Mouse (Mus musculus) limb, embryonic 14.5 days (tissue): ENCODE measurements at regions not wholly inside any gene's neighbourhood (a gene's known extent, or its start where the extent isn't known, plus 50 kb on each side); places are given as distances from the start of the nearest gene placed in this dataset.
A peak's percentile ranks its signal among the peaks of the same experiment; 100 is the strongest.
"Not testable (repeated sequence)": the region's sequence is repeated elsewhere in the genome, so short reads cannot be mapped to it uniquely, and the experiment has no call there.

Source experiments
- ATAC-seq: fragments of 200-750 bp; cut with Nextera tagmentation; 2 replicates; pipeline ENCODE4 v1.8.0; 2017; ENCODE audit warnings: low read depth, moderate number of reproducible peaks, moderate TSS enrichment; ENCODE audit not compliant: low FRiP score
- DNase-seq: peaks from one replicate; pipeline ENCODE4 v3.0.0-alpha.2; 2015; ENCODE audit warnings: low spot score
- H3K27ac ChIP-seq: fragments of 300-500 bp; sonication (generic); replicated peaks from 2 replicates; pipeline ENCODE4 v1.5.1; 2014; ENCODE audit warnings: low read depth, mild to moderate bottlenecking, low read length, moderate library complexity, mixed read lengths
- H3K27me3 ChIP-seq: fragments of 300-500 bp; sonication (generic); 2 replicates; pipeline ENCODE4 v1.6.1; 2014; ENCODE audit warnings: low read length, mixed read lengths; ENCODE audit not compliant: control insufficient read depth, insufficient read depth
- H3K36me3 ChIP-seq: fragments of 300-500 bp; sonication (generic); 2 replicates; pipeline ENCODE4 v1.6.1; 2014; ENCODE audit warnings: mild to moderate bottlenecking, low read length, moderate library complexity, mixed read lengths; ENCODE audit not compliant: control insufficient read depth, insufficient read depth
- H3K4me1 ChIP-seq: fragments of 300-500 bp; sonication (generic); 2 replicates; pipeline ENCODE4 v1.6.1; 2014; ENCODE audit warnings: antibody characterized with exemption, low read length, mixed read lengths; ENCODE audit not compliant: control insufficient read depth, insufficient read depth
- H3K4me2 ChIP-seq: fragments of 300-500 bp; sonication (generic); replicated peaks from 2 replicates; pipeline ENCODE4 v1.6.1; 2014; ENCODE audit warnings: low read depth, mild to moderate bottlenecking, low read length, moderate library complexity; ENCODE audit not compliant: severe bottlenecking
- H3K4me3 ChIP-seq: fragments of 300-500 bp; sonication (generic); replicated peaks from 2 replicates; pipeline ENCODE4 v1.5.1; 2014; ENCODE audit warnings: low read length
- H3K9ac ChIP-seq: fragments of 300-500 bp; sonication (generic); 2 replicates; pipeline ENCODE4 v1.6.1; 2014; ENCODE audit warnings: mild to moderate bottlenecking, low read depth, low read length, moderate library complexity; ENCODE audit not compliant: severe bottlenecking
- H3K9me3 ChIP-seq: fragments of 300-500 bp; sonication (generic); 2 replicates; pipeline ENCODE4 v1.6.1; 2016; ENCODE audit warnings: low read length; ENCODE audit not compliant: control insufficient read depth
- POLR2A ChIP-seq: fragments of 200-500 bp; IDR thresholded peaks from 2 replicates; pipeline ENCODE4 v1.8.0; 2012; ENCODE audit warnings: inconsistent platforms, mild to moderate bottlenecking, moderate library complexity, borderline replicate concordance; ENCODE audit not compliant: insufficient read depth, insufficient read length; ENCODE audit errors: extremely low read depth
- WGBS: fragments of 180-500 bp; shearing (Covaris S2); extraction: QIAGEN DNeasy Blood & Tissue Kit; methylation state at CpG from one replicate; pipeline ENCODE4 v1.1.7; 2014; 5-methylcytosine and 5-hydroxymethylcytosine counted together

DNA sequence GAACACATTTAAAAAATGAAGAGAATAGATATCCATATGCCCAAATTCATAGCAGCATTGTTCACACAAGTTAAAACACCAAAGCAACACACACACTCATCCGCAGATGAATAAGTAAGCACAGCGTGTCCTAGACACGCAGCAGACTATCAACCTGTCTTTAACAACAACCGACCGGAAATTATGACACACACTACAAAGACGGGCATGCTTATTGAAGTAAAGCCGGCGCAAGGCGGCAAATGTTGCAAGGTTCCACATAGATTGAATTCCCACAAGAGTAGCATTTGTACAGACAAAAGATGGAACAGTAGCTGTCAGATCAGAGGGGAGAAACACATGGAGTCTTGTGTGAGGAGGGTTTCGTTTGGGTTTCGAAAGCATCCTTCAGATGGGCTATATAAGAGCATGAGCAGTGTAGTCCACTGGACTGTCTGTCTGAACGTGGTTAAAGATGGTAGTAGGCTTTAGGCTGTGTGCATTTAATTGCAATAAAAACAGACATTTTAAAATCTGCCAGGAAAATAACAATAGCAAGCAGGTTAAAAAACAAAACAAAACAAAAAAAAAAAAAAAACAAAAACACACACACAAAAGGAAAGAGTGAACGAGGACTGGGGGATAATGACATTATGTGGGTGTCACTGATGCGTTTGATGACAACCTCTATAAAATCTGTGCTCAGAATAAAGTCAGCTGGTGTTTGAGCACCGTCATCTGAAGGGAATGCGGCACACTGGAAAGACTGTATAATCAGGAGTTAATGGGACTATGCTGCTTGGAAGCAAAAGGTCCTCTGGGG, 78.1 kb upstream of the Fam78b start:
- Histone ChIP-seq H3K9me3 (no peaks in the 10 kb centered on the region), H3K4me1 (no peaks in the 10 kb centered on the region), H3K4me2 (no peak overlapping the region), H3K4me3 (no peak overlapping the region), H3K27me3 (no peaks in the 10 kb centered on the region), H3K27ac (no peak overlapping the region), H3K9ac (no peak overlapping the region), H3K36me3 (no peaks in the 10 kb centered on the region)
- 74% methylated on average over 16 of the region's 16 CpGs for WGBS
- ATAC-seq, result no peak
- TF ChIP-seq POLR2A, result no peak
- no peak for DNase-seq

DNA sequence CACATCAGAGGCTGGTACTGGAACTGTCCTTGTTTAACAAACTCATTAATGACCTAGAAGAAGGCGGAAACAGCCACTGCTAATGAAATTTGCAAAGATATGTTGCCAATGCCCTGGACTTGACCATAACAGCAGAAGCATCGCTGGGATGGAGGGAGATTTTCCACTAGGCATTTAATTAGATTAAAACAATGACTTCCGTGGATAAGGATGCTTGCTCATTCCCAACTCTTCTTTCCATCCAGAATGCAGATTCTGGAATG, 77.6 kb upstream of the Fam78b start:
- 47% methylated on average over 3 of the region's 3 CpGs for WGBS
- Histone ChIP-seq H3K9ac (no peak overlapping the region), H3K4me1 (no peaks in the 10 kb centered on the region), H3K9me3 (no peaks in the 10 kb centered on the region), H3K4me2 (no peak overlapping the region), H3K27ac (no peak overlapping the region), H3K4me3 (no peak overlapping the region), H3K36me3 (no peaks in the 10 kb centered on the region), H3K27me3 (no peaks in the 10 kb centered on the region)
- no peak for TF ChIP-seq POLR2A
- no peak for ATAC-seq
- DNase-seq, result no peak

DNA sequence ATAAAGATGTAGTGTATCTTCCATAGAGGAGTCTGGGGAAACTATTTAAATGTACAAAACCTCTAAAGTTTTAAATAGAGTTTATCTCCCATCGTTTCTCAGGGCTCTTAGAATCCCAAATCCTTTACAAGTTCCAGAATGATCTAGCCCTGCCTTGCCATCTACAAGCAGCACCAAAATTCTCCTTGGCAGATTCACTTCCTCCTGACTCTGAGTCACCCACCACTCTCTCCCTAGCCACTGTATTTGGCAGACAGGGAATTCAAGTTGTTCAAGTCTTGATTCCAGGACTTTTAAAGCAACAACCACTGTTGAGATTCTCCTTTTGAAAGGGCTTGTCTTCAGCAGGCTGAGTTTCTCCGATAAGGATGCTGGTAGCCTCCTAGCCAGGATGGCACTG, 77.1 kb upstream of the Fam78b start:
- no peak overlapping the region for H3K9ac ChIP-seq
- H3K9me3 ChIP-seq, result no peaks in the 10 kb centered on the region
- TF ChIP-seq POLR2A, result no peak
- no peaks in the 10 kb centered on the region for H3K27me3 ChIP-seq
- no peaks in the 10 kb centered on the region for H3K36me3 ChIP-seq
- H3K27ac ChIP-seq, result no peak overlapping the region
- H3K4me1 ChIP-seq, result no peaks in the 10 kb centered on the region
- no peak overlapping the region for H3K4me3 ChIP-seq
- DNase-seq, result no peak
- WGBS, result 80% methylated on average over 2 of the region's 2 CpGs
- H3K4me2 ChIP-seq, result no peak overlapping the region
- no peak for ATAC-seq

DNA sequence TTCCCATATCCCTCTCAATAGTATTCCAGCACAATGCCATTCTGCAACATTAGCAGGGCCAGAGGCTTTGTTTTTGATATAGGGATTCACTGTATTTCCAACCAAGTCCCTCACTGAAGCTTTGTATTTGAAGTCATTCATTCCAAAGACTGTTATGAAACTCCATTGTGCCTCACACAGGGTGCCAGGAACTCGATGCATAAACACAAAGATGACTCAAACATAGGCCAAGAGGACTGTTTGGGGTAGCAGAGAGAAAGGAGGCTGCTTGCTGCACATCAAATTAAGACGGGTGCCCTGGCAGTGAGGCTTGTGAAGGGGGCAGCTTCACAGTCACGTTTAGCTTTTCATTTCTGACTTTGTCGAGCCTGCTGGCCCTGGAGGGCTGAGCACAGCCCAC, 75.1 kb upstream of the Fam78b start:
- Histone ChIP-seq H3K4me2 (no peak overlapping the region), H3K9ac (no peak overlapping the region), H3K4me3 (no peak overlapping the region), H3K4me1 (no peaks in the 10 kb centered on the region), H3K27me3 (no peaks in the 10 kb centered on the region), H3K36me3 (no peaks in the 10 kb centered on the region), H3K27ac (no peak overlapping the region), H3K9me3 (no peaks in the 10 kb centered on the region)
- 52% methylated on average over 4 of the region's 4 CpGs for WGBS
- TF ChIP-seq POLR2A, result no peak
- ATAC-seq (no peak), DNase-seq (no peak)

DNA sequence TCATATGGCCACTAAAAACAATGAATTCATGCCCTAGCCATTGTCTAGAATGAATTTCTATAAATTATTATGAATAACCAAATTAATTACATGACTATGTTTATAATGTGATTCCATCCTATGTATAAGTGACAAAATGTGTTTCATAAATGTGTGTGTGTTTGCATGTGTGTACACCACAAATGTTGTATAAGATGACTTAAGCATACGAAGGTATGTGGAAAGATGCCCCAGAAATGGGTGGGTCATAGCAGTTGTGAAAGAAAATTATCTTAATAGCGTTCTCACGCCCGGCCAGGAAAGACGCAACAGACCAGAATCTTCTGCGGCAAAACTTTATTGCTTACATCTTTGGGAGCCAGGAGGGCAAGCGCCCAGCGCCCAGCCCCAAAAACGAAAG, 61.5 kb upstream of the Fam78b start:
- H3K27ac ChIP-seq, DNase-seq, H3K9ac ChIP-seq, H3K4me1 ChIP-seq, H3K27me3 ChIP-seq, H3K9me3 ChIP-seq, H3K36me3 ChIP-seq, ATAC-seq: not testable (repeated sequence)
- Histone ChIP-seq H3K4me3 (peak overlapping the region; percentile 18; the same call in 1 of the 2 replicates), H3K4me2 (0 out of 2 replicates have a peak overlapping the region, but pooled peaks have one; percentile 7)
- WGBS, result 68% methylated on average over 9 of the region's 9 CpGs

DNA sequence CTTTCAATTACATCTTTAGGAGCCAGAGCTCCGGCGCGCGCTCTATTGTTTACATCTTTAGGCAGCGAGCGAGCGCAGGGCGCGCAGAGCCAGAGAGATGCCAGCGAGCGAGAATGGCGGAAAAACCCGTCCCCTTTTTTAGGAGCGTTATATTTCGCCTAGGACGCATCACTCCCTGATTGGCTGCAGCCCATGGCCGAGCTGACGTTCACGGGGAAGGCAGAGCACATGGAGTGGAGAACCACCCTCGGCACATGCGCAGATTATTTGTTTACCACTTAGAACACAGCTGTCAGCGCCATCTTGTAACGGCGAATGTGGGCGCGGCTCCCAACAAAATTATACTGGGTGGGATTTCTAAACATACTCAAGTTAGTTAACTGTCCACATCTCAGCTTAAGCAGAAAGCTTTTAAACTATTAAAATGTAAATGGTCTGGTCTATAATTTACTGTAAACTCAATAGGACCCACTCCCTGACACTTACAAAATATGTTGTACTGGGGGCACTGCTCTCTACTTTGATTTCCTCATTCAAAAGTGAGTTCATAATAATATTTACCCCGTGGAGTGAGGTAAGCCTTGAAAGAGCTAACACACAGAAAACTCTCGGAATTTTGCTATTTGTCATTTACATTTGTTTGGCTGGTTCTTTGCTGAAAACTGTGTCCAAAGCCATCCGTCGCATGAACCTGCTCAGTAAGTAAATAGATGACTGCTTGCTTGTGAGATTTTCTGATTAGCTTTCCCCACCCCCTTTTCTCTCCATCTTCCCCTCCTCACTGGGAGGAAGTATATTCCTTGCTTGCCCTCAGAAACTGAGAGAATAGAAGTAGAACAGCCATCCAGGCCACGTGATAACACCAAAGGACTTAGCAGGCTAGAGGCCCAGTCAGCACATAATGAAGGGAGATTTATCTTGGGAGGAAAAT, 60.8 kb upstream of the Fam78b start:
- peak overlapping the region; percentile 18; the same call in 1 of the 2 replicates for H3K4me3 ChIP-seq
- whole genome bisulfite sequencing, result 65% methylated on average over 31 of the region's 31 CpGs
- H3K27ac ChIP-seq, H3K9me3 ChIP-seq, H3K9ac ChIP-seq, ATAC-seq, H3K27me3 ChIP-seq, H3K36me3 ChIP-seq, DNase-seq, H3K4me1 ChIP-seq: not testable (repeated sequence)
- H3K4me2 ChIP-seq, result 0 out of 2 replicates have a peak overlapping the region, but pooled peaks have one; percentile 7
